Mouse (Mus musculus): ENCODE measurements around the gene Stx18. TPM values are rescaled to one million over a fixed set of nuclear protein-coding genes. Genes with fewer than 3 reads are reported as not detected.

The Stx18 gene
- polyA plus RNA-seq, 1 experiment from 2014 or later: 42.1 TPM

- no peak overlapping the region for H3K27ac ChIP-seq (replicated peaks)
- H3K9me3 ChIP-seq: no peaks in the 10 kb centered on the region
- H3K4me3 ChIP-seq: no peak overlapping the region
- H3K9ac ChIP-seq (replicated peaks): no peak overlapping the region
- ATAC-seq (ENCODE audit: low FRiP score, low read depth): no peak
- H3K27me3 ChIP-seq: no peaks in the 10 kb centered on the region
- peaks cover 7% of the 10 kb centered on the region; the same call in 1 of the 2 replicates for H3K4me1 ChIP-seq
- peaks cover 94% of the 10 kb centered on the region for H3K36me3 ChIP-seq
- H3K4me2 ChIP-seq (replicated peaks): no peak overlapping the region
- 95% methylated on average over 6 of the region's 6 CpGs for WGBS
These were observed 108.0 kb downstream of the Stx18 start for GRCm38 (mm10) chr5:38146524-38146923.

GRCm38 (mm10) chr5:38151264-38151663 lies 112.7 kb downstream of the Stx18 start:
- H3K9ac ChIP-seq (replicated peaks): no peak overlapping the region
- H3K4me3 ChIP-seq: no peak overlapping the region
- peaks cover 47% of the 10 kb centered on the region for H3K4me1 ChIP-seq
- peak overlapping the region; percentile 13 for H3K4me2 ChIP-seq (replicated peaks)
- WGBS: 49% methylated on average over 3 of the region's 3 CpGs
- H3K9me3 ChIP-seq: no peaks in the 10 kb centered on the region
- H3K27ac ChIP-seq (replicated peaks): no peak overlapping the region
- ATAC-seq (ENCODE audit: low FRiP score, low read depth): no peak
- peaks cover 96% of the 10 kb centered on the region for H3K36me3 ChIP-seq
- H3K27me3 ChIP-seq: no peaks in the 10 kb centered on the region

- no peaks in the 10 kb centered on the region for H3K27me3 ChIP-seq
- no peak overlapping the region for H3K27ac ChIP-seq (replicated peaks)
- H3K4me2 ChIP-seq (replicated peaks): peak overlapping the region; percentile 13; the same call in 1 of the 2 replicates
- H3K36me3 ChIP-seq: peaks cover 96% of the 10 kb centered on the region
- H3K4me1 ChIP-seq: peaks cover 59% of the 10 kb centered on the region
- H3K9ac ChIP-seq (replicated peaks): no peak overlapping the region
- ATAC-seq (ENCODE audit: low FRiP score, low read depth): no peak
- no peak overlapping the region for H3K4me3 ChIP-seq
- no peaks in the 10 kb centered on the region for H3K9me3 ChIP-seq
- 91% methylated on average over 10 of the region's 10 CpGs for WGBS
These were observed 113.9 kb downstream of the Stx18 start for GRCm38 (mm10) chr5:38152201-38153108.

- Histone ChIP-seq H3K36me3 (peaks cover 85% of the 10 kb centered on the region), H3K9me3 (no peaks in the 10 kb centered on the region), H3K4me3 (no peak overlapping the region), H3K9ac (replicated peaks) (no peak overlapping the region), H3K4me2 (replicated peaks) (0 out of 2 replicates have a peak overlapping the region, but pooled peaks have one; percentile 14), H3K4me1 (peaks cover 63% of the 10 kb centered on the region), H3K27ac (replicated peaks) (no peak overlapping the region), H3K27me3 (no peaks in the 10 kb centered on the region)
- 90% methylated on average over 5 of the region's 5 CpGs for WGBS
- no peak for ATAC-seq (ENCODE audit: low FRiP score, low read depth)
These were observed 115.1 kb downstream of the Stx18 start for GRCm38 (mm10) chr5:38153636-38154035.

GRCm38 (mm10) chr5:38157481-38158020 lies 119.0 kb downstream of the Stx18 start:
- peaks cover 51% of the 10 kb centered on the region for H3K4me1 ChIP-seq
- 63% methylated on average over 9 of the region's 9 CpGs for WGBS
- peak overlapping the region; percentile 76 for H3K4me2 ChIP-seq (replicated peaks)
- H3K4me3 ChIP-seq: peak overlapping the region; percentile 88
- peaks cover 50% of the 10 kb centered on the region for H3K36me3 ChIP-seq
- no peak for ATAC-seq (ENCODE audit: low FRiP score, low read depth)
- peaks cover 24% of the 10 kb centered on the region for H3K27me3 ChIP-seq
- H3K9me3 ChIP-seq: no peaks in the 10 kb centered on the region
- H3K27ac ChIP-seq (replicated peaks): peak overlapping the region; percentile 93
- peak overlapping the region; percentile 97 for H3K9ac ChIP-seq (replicated peaks)

- Histone ChIP-seq H3K4me1 (peaks cover 42% of the 10 kb centered on the region), H3K9ac (replicated peaks) (peak overlapping the region; percentile 97), H3K36me3 (peaks cover 40% of the 10 kb centered on the region), H3K27me3 (peaks cover 31% of the 10 kb centered on the region), H3K27ac (replicated peaks) (peak overlapping the region; percentile 93), H3K9me3 (no peaks in the 10 kb centered on the region), H3K4me2 (replicated peaks) (peak overlapping the region; percentile 76), H3K4me3 (peak overlapping the region; percentile 88)
- WGBS: 2% methylated on average over 17 of the region's 17 CpGs
- peak; percentile 55 for ATAC-seq (ENCODE audit: low FRiP score, low read depth)
These were observed 120.0 kb downstream of the Stx18 start for GRCm38 (mm10) chr5:38158501-38158946.

- Histone ChIP-seq H3K36me3 (peaks cover 34% of the 10 kb centered on the region), H3K9ac (replicated peaks) (peak overlapping the region; percentile 97), H3K27ac (replicated peaks) (peak overlapping the region; percentile 93), H3K4me1 (peaks cover 36% of the 10 kb centered on the region), H3K9me3 (no peaks in the 10 kb centered on the region), H3K27me3 (peaks cover 33% of the 10 kb centered on the region), H3K4me2 (replicated peaks) (peak overlapping the region; percentile 76), H3K4me3 (peak overlapping the region; percentile 88)
- 0% methylated on average over 79 of the region's 79 CpGs for WGBS
- ATAC-seq (ENCODE audit: low FRiP score, low read depth): peak; percentile 74
These were observed 120.5 kb downstream of the Stx18 start for GRCm38 (mm10) chr5:38158947-38159633.

GRCm38 (mm10) chr5:38159634-38160413 lies 121.3 kb downstream of the Stx18 start, which contains the start of gene Nsg1:
Gene Nsg1, minus strand, starts transcription at chr5:38159907.
- Histone ChIP-seq H3K36me3 (peaks cover 27% of the 10 kb centered on the region), H3K9me3 (no peaks in the 10 kb centered on the region), H3K9ac (replicated peaks) (peak within 1 kb of the TSS; percentile 97), H3K27ac (replicated peaks) (peak within 1 kb of the TSS; percentile 93), H3K27me3 (peaks cover 34% of the 10 kb centered on the region), H3K4me2 (replicated peaks) (peak within 1 kb of the TSS; percentile 76), H3K4me1 (peaks cover 30% of the 10 kb centered on the region), H3K4me3 (peak within 1 kb of the TSS; percentile 88)
- 7% methylated on average over 35 of the region's 35 CpGs for WGBS
- peak; percentile 35 for ATAC-seq (ENCODE audit: low FRiP score, low read depth)

- H3K36me3 ChIP-seq: no peaks in the 10 kb centered on the region
- no peak overlapping the region for H3K4me2 ChIP-seq (replicated peaks)
- H3K4me1 ChIP-seq: no peaks in the 10 kb centered on the region
- H3K27me3 ChIP-seq: peaks cover 6% of the 10 kb centered on the region; the same call in 1 of the 2 replicates
- H3K9ac ChIP-seq (replicated peaks): no peak overlapping the region
- no peaks in the 10 kb centered on the region for H3K9me3 ChIP-seq
- no peak overlapping the region for H3K27ac ChIP-seq (replicated peaks)
- ATAC-seq (ENCODE audit: low FRiP score, low read depth): no peak
- no peak overlapping the region for H3K4me3 ChIP-seq
- WGBS: 79% methylated on average over 11 of the region's 11 CpGs
These were observed 130.0 kb downstream of the Stx18 start for GRCm38 (mm10) chr5:38168497-38168896.

- Histone ChIP-seq H3K4me2 (replicated peaks) (no peak overlapping the region), H3K27ac (replicated peaks) (no peak overlapping the region), H3K4me1 (no peaks in the 10 kb centered on the region), H3K9me3 (no peaks in the 10 kb centered on the region), H3K4me3 (no peak overlapping the region), H3K36me3 (no peaks in the 10 kb centered on the region), H3K27me3 (0 out of 2 replicates have a peak, but pooled peaks cover 4% of the 10 kb centered on the region), H3K9ac (replicated peaks) (no peak overlapping the region)
- no peak for ATAC-seq (ENCODE audit: low FRiP score, low read depth)
- 60% methylated on average over 5 of the region's 5 CpGs for WGBS
These were observed 135.2 kb downstream of the Stx18 start for GRCm38 (mm10) chr5:38173766-38174165.

- Histone ChIP-seq H3K27ac (replicated peaks) (no peak overlapping the region), H3K36me3 (no peaks in the 10 kb centered on the region), H3K27me3 (0 out of 2 replicates have a peak, but pooled peaks cover 4% of the 10 kb centered on the region), H3K9ac (replicated peaks) (no peak overlapping the region), H3K4me2 (replicated peaks) (no peak overlapping the region), H3K9me3 (no peaks in the 10 kb centered on the region), H3K4me1 (no peaks in the 10 kb centered on the region), H3K4me3 (no peak overlapping the region)
- WGBS: 87% methylated on average over 16 of the region's 16 CpGs
- no peak for ATAC-seq (ENCODE audit: low FRiP score, low read depth)
These were observed 135.8 kb downstream of the Stx18 start for GRCm38 (mm10) chr5:38174256-38174912.

Measured in midbrain, embryonic 12.5 days (tissue).